Mouse (Mus musculus) heart, adult 2 months (tissue): Measurements from ENCODE around the gene Slc22a14. TPM values are rescaled to one million over a fixed set of nuclear protein-coding genes. Genes with fewer than 3 reads are reported as not detected.
"Not testable (repeated sequence)": the region's sequence is repeated elsewhere in the genome, so short reads cannot be mapped to it uniquely, and the experiment has no call there.

Experiments used
- DNase-seq, 2 experiments: peaks; one replicate each; pipeline ENCODE4 v3.0.0; 2021
- H3K27ac ChIP-seq: fragments of 200-600 bp; 2 replicates; pipeline ENCODE4 v1.8.1; 2022
- H3K27me3 ChIP-seq: fragments of 200-500 bp; 2 replicates; pipeline ENCODE4 v1.6.1; 2012; ENCODE audit warnings: mild to moderate bottlenecking, low read length, inconsistent platforms, mixed read lengths; ENCODE audit not compliant: control insufficient read depth, insufficient read depth
- H3K36me3 ChIP-seq: fragments of 200-500 bp; 2 replicates; pipeline ENCODE4 v1.6.1; 2012; ENCODE audit warnings: low read length, inconsistent platforms; ENCODE audit not compliant: control insufficient read depth, insufficient read depth
- H3K4me1 ChIP-seq: fragments of 200-500 bp; 2 replicates; pipeline ENCODE4 v1.6.1; 2011; ENCODE audit warnings: low read length; ENCODE audit not compliant: control insufficient read depth, insufficient read depth
- H3K4me3 ChIP-seq: fragments of 200-600 bp; 2 replicates; pipeline ENCODE4 v1.8.1; 2022
- H3K79me2 ChIP-seq: fragments of 200-500 bp; replicated peaks from 2 replicates; pipeline ENCODE4 v1.6.1; 2012; ENCODE audit warnings: mild to moderate bottlenecking, inconsistent platforms, low read length, moderate library complexity, mixed read lengths; ENCODE audit not compliant: control insufficient read depth, insufficient read depth
- H3K9ac ChIP-seq: fragments of 200-500 bp; 2 replicates; pipeline ENCODE4 v1.6.1; 2012; ENCODE audit warnings: low read depth, mild to moderate bottlenecking, control low read depth, inconsistent platforms, low read length, mixed read lengths
- CTCF ChIP-seq: fragments of 200-600 bp; IDR thresholded peaks from 2 replicates; pipeline ENCODE4 v1.8.1; 2022; ENCODE audit warnings: antibody characterized with exemption, mild to moderate bottlenecking, moderate library complexity
- EP300 ChIP-seq: fragments of 200-500 bp; IDR thresholded peaks from 2 replicates; pipeline ENCODE4 v1.6.1; 2011; ENCODE audit warnings: low read depth, low read length, control low read depth; ENCODE audit not compliant: insufficient read depth
- POLR2A ChIP-seq: fragments of 200-500 bp; IDR thresholded peaks from 2 replicates; pipeline ENCODE4 v1.6.1; 2011; ENCODE audit warnings: mild to moderate bottlenecking, low read depth, low read length, control low read depth; ENCODE audit not compliant: insufficient read depth
- WGBS: fragments of 180-500 bp; shearing (Covaris S2); methylation state at CpG from one replicate; pipeline ENCODE4 v1.1.7; 2018; 5-methylcytosine and 5-hydroxymethylcytosine counted together
- intact Hi-C: fragments of 180-260 bp; cut with DNase I; formaldehyde crosslinking; loops from one replicate; pipeline ENCODE4 v1.15.1; 2025
- polyA plus RNA-seq: library from polyadenylated mRNA; depleted of rRNA; stranded (reverse); fragments of >200 nt; gene quantifications from 2 replicates; pipeline ENCODE4 v1.2.3, GENCODE M21; 2012
- total RNA-seq, 2 experiments: library from RNA; stranded (reverse); gene quantifications; 2 replicates each; pipeline ENCODE4 v1.2.3; 2021

Slc22a14 gene
- total and polyA plus RNA-seq, 3 experiments, result 0.78 TPM; not detected in 2

DNA sequence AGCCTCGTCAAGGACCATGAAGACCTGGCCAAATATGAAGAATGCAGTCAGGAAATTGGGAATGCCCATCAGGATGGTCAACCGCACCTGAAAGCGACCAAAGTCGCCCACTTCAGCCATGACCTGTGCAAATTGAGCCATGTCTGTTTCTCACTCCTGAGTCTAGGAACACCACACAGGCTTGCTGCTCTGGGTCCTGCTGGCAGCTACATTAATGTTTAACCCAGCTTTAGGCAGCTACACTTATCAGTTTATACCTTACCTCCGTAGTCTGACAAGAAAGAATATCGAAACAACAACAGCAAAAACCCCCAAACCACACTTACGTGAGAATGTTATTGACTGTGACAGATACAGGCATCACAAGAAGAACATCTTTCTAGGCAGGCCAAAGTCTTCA is 133.8 kb downstream of the Slc22a14 start:
- no peak overlapping the region for H3K9ac ChIP-seq
- no peaks in the 10 kb centered on the region for H3K27me3 ChIP-seq
- TF ChIP-seq EP300 (no peak), CTCF (no peak), POLR2A (no peak)
- no peaks in the 10 kb centered on the region for H3K79me2 ChIP-seq
- no peak for DNase-seq
- no peak overlapping the region for H3K4me3 ChIP-seq
- intact Hi-C loops, result no loop called here
- 97% methylated on average over 7 of the region's 7 CpGs for WGBS
- H3K27ac ChIP-seq, result no peak overlapping the region
- H3K4me1 ChIP-seq, result no peaks in the 10 kb centered on the region
- H3K36me3 ChIP-seq, result no peaks in the 10 kb centered on the region

DNA sequence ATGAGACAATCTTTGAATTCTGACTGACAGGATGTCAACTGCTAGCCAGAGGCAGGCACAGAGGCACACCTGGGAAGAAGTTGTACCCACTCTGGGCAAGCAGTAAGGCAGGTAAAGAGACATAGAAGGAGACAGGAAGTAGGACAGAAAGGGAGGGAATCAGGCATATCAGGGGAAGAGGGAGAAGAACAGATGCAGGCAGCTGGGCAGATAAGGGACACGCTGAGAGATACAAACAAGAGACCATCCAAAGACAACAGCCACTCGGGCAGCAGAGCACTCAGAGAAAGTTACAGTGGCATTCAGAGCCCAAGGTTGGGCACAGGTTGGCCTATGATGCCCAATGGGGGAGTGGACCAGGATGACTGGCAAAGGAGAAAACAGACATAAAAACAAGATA is 134.5 kb downstream of the Slc22a14 start:
- no peaks in the 10 kb centered on the region for H3K4me1 ChIP-seq

DNA sequence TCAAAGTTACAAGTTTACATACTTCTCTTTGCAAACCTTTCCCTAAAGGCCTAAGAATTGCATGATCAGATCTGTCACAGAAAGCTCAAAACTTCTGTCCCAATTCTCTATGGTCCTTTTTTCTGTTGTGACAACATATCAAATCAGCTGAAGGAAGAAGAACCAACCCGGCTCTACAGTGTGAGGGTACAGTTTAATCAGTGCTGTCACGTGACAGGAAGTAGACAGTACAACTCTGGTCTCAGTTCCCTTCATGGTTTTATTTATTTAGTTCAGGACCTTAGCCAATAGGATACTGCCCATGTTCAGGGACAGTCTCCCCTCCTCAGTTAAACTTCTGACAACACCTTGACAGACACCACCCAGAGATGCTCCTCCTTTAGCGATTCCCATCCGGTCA is 145.1 kb downstream of the Slc22a14 start:
- no peak for DNase-seq
- H3K36me3 ChIP-seq, result no peaks in the 10 kb centered on the region
- H3K27ac ChIP-seq, result no peak overlapping the region
- TF ChIP-seq EP300 (no peak), CTCF (no peak), POLR2A (no peak)
- WGBS, result 68% methylated on average over 4 of the region's 4 CpGs
- H3K4me1 ChIP-seq, result no peaks in the 10 kb centered on the region
- H3K79me2 ChIP-seq, result no peaks in the 10 kb centered on the region
- intact Hi-C loops, result no loop called here
- H3K27me3 ChIP-seq, result no peaks in the 10 kb centered on the region
- no peak overlapping the region for H3K4me3 ChIP-seq
- H3K9ac ChIP-seq, result no peak overlapping the region

More for the DNA sequence above, 134.5 kb downstream of the Slc22a14 start:
- Histone ChIP-seq H3K36me3 (no peaks in the 10 kb centered on the region), H3K4me3 (no peak overlapping the region), H3K27me3 (no peaks in the 10 kb centered on the region), H3K79me2 (no peaks in the 10 kb centered on the region), H3K9ac (no peak overlapping the region), H3K27ac (no peak overlapping the region)
- intact Hi-C loops, result no loop called here
- no peak for DNase-seq
- WGBS, result 43% methylated on average over 2 of the region's 2 CpGs
- TF ChIP-seq CTCF, result no peak
- no peak for TF ChIP-seq POLR2A
- TF ChIP-seq EP300, result no peak

DNA sequence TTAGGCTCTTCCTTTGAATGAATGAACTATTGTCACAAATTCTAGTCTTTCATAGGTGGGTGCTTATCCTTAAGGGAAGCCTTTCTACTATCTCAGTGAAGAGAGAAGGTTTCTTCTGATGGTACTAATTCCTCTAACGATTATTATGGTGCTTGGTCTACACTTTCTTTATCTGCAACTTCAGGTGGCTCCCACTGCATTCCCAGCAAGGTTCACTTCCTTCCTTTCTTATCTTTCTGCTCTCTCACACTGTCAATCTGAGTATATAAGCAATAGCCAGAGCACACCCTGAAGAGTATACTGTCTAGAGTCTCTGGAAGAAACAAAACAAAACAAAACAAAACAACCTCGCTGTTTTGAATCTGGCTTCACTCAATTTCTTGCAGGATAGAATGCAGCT is 145.7 kb downstream of the Slc22a14 start:
- DNase-seq, result no peak
- intact Hi-C loops, result no loop called here
- H3K79me2 ChIP-seq, result no peaks in the 10 kb centered on the region
- H3K9ac ChIP-seq, result no peak overlapping the region
- H3K27me3 ChIP-seq, result no peaks in the 10 kb centered on the region
- no peaks in the 10 kb centered on the region for H3K4me1 ChIP-seq
- H3K4me3 ChIP-seq, result no peak overlapping the region
- WGBS, result 37% methylated on average over 2 of the region's 2 CpGs
- no peak overlapping the region for H3K27ac ChIP-seq
- no peaks in the 10 kb centered on the region for H3K36me3 ChIP-seq
- TF ChIP-seq POLR2A (no peak), CTCF (no peak), EP300 (no peak)

DNA sequence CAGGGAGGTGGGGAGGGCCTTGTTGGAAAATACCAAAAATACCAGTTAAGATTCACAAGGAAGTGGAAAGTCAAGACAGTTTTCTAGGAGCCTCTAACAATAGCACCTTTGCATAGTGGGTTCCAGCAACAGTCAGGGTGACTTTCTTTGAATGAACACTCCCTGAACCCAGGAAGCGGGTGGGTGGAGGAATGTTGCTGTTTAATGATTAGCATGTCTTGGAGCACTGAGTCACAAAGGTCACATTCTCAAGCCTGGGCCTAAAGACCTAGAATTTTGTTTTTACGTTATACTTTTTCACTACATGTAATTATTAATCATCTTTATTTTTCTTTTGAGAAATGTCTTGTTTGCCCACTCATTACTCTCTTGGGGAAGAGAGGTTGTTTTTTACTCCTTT is 150.0 kb downstream of the Slc22a14 start:
- H3K4me1 ChIP-seq, H3K27ac ChIP-seq, H3K9ac ChIP-seq, H3K4me3 ChIP-seq, H3K36me3 ChIP-seq, DNase-seq, H3K27me3 ChIP-seq, H3K79me2 ChIP-seq, intact Hi-C loops: not testable (repeated sequence)
- WGBS, result 94% methylated on average over 2 of the region's 2 CpGs

DNA sequence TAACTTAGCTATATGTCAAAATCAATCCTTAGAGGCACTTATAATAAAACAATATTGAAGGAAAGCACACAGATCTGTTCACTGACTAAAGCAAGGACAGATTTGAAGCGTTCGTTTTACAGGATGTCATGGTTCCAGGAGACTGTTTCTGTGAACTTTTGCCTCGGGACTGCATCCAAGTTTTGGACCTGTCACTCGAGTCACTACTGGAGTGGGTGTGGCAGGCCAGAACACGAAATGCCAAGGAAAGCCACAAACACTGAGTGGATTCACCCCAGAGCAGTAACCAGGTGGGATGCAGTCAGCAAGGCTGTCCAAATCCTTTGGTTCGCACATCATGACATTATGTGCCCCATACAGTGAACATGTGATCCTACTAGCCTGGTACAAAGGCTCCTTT is 150.8 kb downstream of the Slc22a14 start:
- Histone ChIP-seq H3K27ac (no peak overlapping the region), H3K4me1 (no peaks in the 10 kb centered on the region), H3K36me3 (no peaks in the 10 kb centered on the region), H3K27me3 (no peaks in the 10 kb centered on the region), H3K4me3 (no peak overlapping the region), H3K9ac (no peak overlapping the region), H3K79me2 (no peaks in the 10 kb centered on the region)
- no peak for DNase-seq
- WGBS, result 71% methylated on average over 6 of the region's 6 CpGs
- intact Hi-C loops, result no loop called here
- no peak for TF ChIP-seq EP300
- TF ChIP-seq POLR2A, result no peak
- no peak for TF ChIP-seq CTCF

DNA sequence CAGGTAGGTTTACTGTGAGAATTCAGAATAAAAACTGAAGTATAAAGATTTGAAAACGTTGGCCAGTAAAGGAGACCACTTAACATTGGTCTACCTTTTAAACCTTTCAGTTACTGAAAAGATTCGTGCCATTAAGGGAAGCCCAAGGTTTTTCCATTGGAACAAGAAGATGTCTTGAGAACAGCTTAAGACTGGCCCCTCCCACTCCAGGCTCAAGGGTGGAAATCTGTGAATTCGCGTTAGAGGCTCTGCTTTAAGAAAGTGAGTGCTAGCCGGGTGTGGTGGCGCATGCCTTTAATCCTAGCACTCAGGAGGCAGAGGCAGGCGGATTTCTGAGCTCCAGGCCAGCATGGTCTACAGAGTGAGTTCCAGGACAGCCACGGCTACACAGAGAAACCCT is 152.4 kb downstream of the Slc22a14 start:
- Histone ChIP-seq H3K79me2 (no peaks in the 10 kb centered on the region), H3K27me3 (no peaks in the 10 kb centered on the region), H3K4me3 (no peak overlapping the region), H3K4me1 (no peaks in the 10 kb centered on the region), H3K9ac (no peak overlapping the region), H3K36me3 (no peaks in the 10 kb centered on the region), H3K27ac (no peak overlapping the region)
- intact Hi-C loops, result no loop called here
- TF ChIP-seq POLR2A, result no peak
- no peak for TF ChIP-seq CTCF
- TF ChIP-seq EP300, result no peak
- no peak for DNase-seq
- 76% methylated on average over 8 of the region's 8 CpGs for WGBS
